ENCODE assay signal across 8 mouse cellular contexts in the genomic region with DNA sequence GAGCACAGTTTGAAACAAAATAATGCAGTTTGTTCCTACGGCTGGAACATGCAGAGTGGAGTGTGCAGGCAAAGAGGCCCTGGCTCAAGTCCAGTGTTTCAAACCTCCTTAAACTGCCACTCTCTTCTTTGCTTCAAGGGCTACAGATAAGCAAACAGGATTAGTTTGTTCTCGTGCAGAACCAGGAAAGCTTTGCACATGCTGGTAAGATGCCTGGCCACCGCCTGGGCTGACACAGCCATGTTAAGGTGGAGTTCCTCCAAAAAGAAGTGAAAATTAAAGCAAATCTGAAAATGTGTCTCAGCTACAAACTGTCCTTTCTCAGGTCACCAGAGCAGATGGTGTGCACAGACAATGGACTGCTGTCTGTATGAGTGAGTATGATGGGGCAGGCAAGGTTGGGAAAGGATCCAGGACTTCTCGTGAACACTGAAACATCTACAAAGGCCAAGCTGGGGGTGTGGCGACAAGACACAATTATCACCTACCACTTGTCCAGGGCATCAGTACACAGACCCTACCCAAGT.
A peak's percentile ranks its signal among the peaks of the same experiment; 100 is the strongest.
DNase-seq lines count a peak whose midpoint lies in the region; ATAC-seq and TF ChIP-seq lines count a peak whose summit lies in the region.

No protein-coding gene starts in this region.

- intact Hi-C loops in heart, adult 2 months (cut with DNase I), result no loop called here

- WGBS in embryonic facial prominence, embryonic 13.5 days, result 48% methylated on average over 5 of the region's 5 CpGs
- 68% methylated on average over 5 of the region's 5 CpGs for WGBS in embryonic facial prominence, embryonic 10.5 days
- WGBS in heart, adult 2 months, result 30% methylated on average over 5 of the region's 5 CpGs
- 42% methylated on average over 5 of the region's 5 CpGs for WGBS in lung, adult 2 months

- no peaks in the 10 kb centered on the region for H3K36me3 ChIP-seq in embryonic facial prominence, embryonic 13.5 days
- no peaks in the 10 kb centered on the region for H3K36me3 ChIP-seq in embryonic facial prominence, embryonic 10.5 days (replicated peaks)
- no peaks in the 10 kb centered on the region; the same call in 1 of the 2 replicates for H3K36me3 ChIP-seq in heart, adult 2 months (ENCODE audit: control insufficient read depth, insufficient read depth, low read length)

- H3K27me3 ChIP-seq in embryonic facial prominence, embryonic 13.5 days, result no peaks in the 10 kb centered on the region
- no peaks in the 10 kb centered on the region for H3K27me3 ChIP-seq in embryonic facial prominence, embryonic 10.5 days (replicated peaks; ENCODE audit: low read depth, poor library complexity, severe bottlenecking)
- no peaks in the 10 kb centered on the region for H3K27me3 ChIP-seq in heart, adult 2 months (ENCODE audit: control insufficient read depth, insufficient read depth, low read length)

- TF ChIP-seq POLR2A in heart, adult 2 months (IDR thresholded peaks at IDR 0.05; ENCODE audit: insufficient read depth, low read depth, low read length), result no peak
- no peak for TF ChIP-seq POLR2A in lung, adult 2 months (IDR thresholded peaks at IDR 0.05; ENCODE audit: borderline replicate concordance, extremely low read depth, low read depth, low read length)

- H3K27ac ChIP-seq in embryonic facial prominence, embryonic 13.5 days, result peak overlapping the region; percentile 24; the same call in 1 of the 2 replicates
- H3K27ac ChIP-seq in embryonic facial prominence, embryonic 10.5 days (replicated peaks), result no peak overlapping the region; the same call in 1 of the 2 replicates
- H3K27ac ChIP-seq in heart, adult 2 months, result no peak overlapping the region

- H3K79me2 ChIP-seq in heart, adult 2 months (replicated peaks; ENCODE audit: control insufficient read depth, insufficient read depth, low read length), result no peaks in the 10 kb centered on the region

- no peaks in the 10 kb centered on the region for H3K9me3 ChIP-seq in embryonic facial prominence, embryonic 13.5 days
- no peaks in the 10 kb centered on the region for H3K9me3 ChIP-seq in embryonic facial prominence, embryonic 10.5 days

- ATAC-seq in embryonic facial prominence, embryonic 13.5 days (ENCODE audit: insufficient number of reproducible peaks, insufficient read depth, low FRiP score, low TSS enrichment, low read depth), result no peak
- ATAC-seq in monocyte, adult 5-6 weeks (replicated peaks; ENCODE audit: insufficient number of reproducible peaks, low FRiP score, low TSS enrichment, poor library complexity, severe bottlenecking), result no peak

- H3K4me2 ChIP-seq in embryonic facial prominence, embryonic 13.5 days, result no peak overlapping the region

- DNase-seq in embryonic facial prominence, embryonic 10.5 days (ENCODE audit: low spot score), result no peak
- DNase-seq in cerebellum, postnatal 14 days, result peak; percentile 65 to 79
- peak; percentile 23 to 24 for DNase-seq in heart, adult 2 months
- DNase-seq in kidney, postnatal 14 days, result peak; percentile 74
- peak; percentile 54 for DNase-seq in lung, adult 2 months
- DNase-seq in right cerebral cortex, adult 2 months (ENCODE audit: low spot score in 2 of 2), result peak; percentile 25 to 29

- no peak overlapping the region for H3K9ac ChIP-seq in embryonic facial prominence, embryonic 13.5 days
- H3K9ac ChIP-seq in heart, adult 2 months (ENCODE audit: low read depth, low read length), result no peak overlapping the region

- TF ChIP-seq EP300 in heart, adult 2 months (IDR thresholded peaks at IDR 0.05; ENCODE audit: insufficient read depth, low read depth, low read length), result no peak

- no peak for TF ChIP-seq CTCF in heart, adult 2 months (IDR thresholded peaks at IDR 0.05)
- no peak for TF ChIP-seq CTCF in lung, adult 2 months (IDR thresholded peaks at IDR 0.05; ENCODE audit: insufficient read depth, low read length)

- peaks cover 9% of the 10 kb centered on the region for H3K4me1 ChIP-seq in embryonic facial prominence, embryonic 13.5 days
- peaks cover 5% of the 10 kb centered on the region for H3K4me1 ChIP-seq in embryonic facial prominence, embryonic 10.5 days
- H3K4me1 ChIP-seq in heart, adult 2 months (ENCODE audit: control insufficient read depth, insufficient read depth, low read length), result peaks cover 6% of the 10 kb centered on the region
- H3K4me1 ChIP-seq in lung, adult 2 months (ENCODE audit: control insufficient read depth, insufficient read depth, low read length), result peaks cover 4% of the 10 kb centered on the region; the same call in 1 of the 2 replicates

- H3K4me3 ChIP-seq in embryonic facial prominence, embryonic 13.5 days, result no peak overlapping the region
- H3K4me3 ChIP-seq in embryonic facial prominence, embryonic 10.5 days, result no peak overlapping the region
- H3K4me3 ChIP-seq in heart, adult 2 months, result no peak overlapping the region
- no peak overlapping the region for H3K4me3 ChIP-seq in lung, adult 2 months (replicated peaks; ENCODE audit: extremely low read depth, low read depth, low read length)
